Mouse (Mus musculus) heart, embryonic 10.5 days (tissue): Measurements from ENCODE around the gene Rnf213. TPM values are rescaled to one million over a fixed set of nuclear protein-coding genes. Genes with fewer than 3 reads are reported as not detected.
"Not testable (repeated sequence)": the region's sequence is repeated elsewhere in the genome, so short reads cannot be mapped to it uniquely, and the experiment has no call there.

Experiments
- DNase-seq: peaks from one replicate; pipeline ENCODE4 v3.0.0-alpha.2; 2017; ENCODE audit warnings: low spot score
- H3K27ac ChIP-seq: fragments of 300-500 bp; sonication (generic); 2 replicates; pipeline ENCODE4 v1.5.1; 2016; ENCODE audit warnings: mild to moderate bottlenecking
- H3K27me3 ChIP-seq: fragments of 300-500 bp; sonication (generic); 2 replicates; pipeline ENCODE4 v1.6.1; 2016; ENCODE audit warnings: mild to moderate bottlenecking; ENCODE audit not compliant: poor library complexity, insufficient read depth, severe bottlenecking
- H3K36me3 ChIP-seq: fragments of 300-500 bp; sonication (generic); 2 replicates; pipeline ENCODE4 v1.6.1; 2016; ENCODE audit warnings: mild to moderate bottlenecking, moderate library complexity
- H3K4me1 ChIP-seq: fragments of 300-500 bp; sonication (generic); 2 replicates; pipeline ENCODE4 v1.6.1; 2016; ENCODE audit warnings: mild to moderate bottlenecking
- H3K4me3 ChIP-seq: fragments of 300-500 bp; sonication (generic); 2 replicates; pipeline ENCODE4 v1.5.1; 2016; ENCODE audit warnings: mild to moderate bottlenecking, moderate library complexity
- H3K9me3 ChIP-seq: fragments of 300-500 bp; sonication (generic); 2 replicates; pipeline ENCODE4 v1.6.1; 2016; ENCODE audit warnings: mild to moderate bottlenecking, moderate library complexity
- WGBS: fragments of 180-500 bp; shearing (Covaris S2); methylation state at CpG from one replicate; pipeline ENCODE4 v1.1.7; 2016; 5-methylcytosine and 5-hydroxymethylcytosine counted together
- polyA plus RNA-seq: library from polyadenylated mRNA; unstranded; fragments of >200 nt; fragmentation: Nextera tagmentation; extraction: Ambion mirVana; gene quantifications from 2 replicates; pipeline ENCODE4 v1.2.1, GENCODE M21; 2016

Gene Rnf213
- polyA plus RNA-seq, 1 experiment from 2014 or later, result 9.5 TPM

DNA sequence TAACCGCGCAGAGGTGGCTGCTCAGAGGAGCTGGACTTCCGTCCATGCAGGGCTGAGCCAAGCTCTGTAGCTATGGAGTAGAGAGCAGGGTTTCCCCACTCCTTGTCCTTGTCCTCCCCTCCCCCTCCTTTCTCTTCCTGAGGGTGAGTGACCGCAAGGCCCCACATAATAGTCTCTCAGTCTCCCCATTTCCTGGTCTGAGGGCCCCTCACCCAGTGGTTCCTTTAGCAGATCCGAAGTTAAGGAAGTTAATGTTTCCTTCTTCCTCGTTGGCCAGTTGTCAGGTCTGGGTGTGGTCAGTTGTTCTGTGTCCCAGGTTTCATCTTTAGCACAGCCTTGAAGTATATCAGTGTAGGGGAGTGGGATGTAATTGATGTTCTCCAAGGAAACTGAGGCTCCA lies 17.5 kb upstream of the Rnf213 start:
- peaks cover 55% of the 10 kb centered on the region for H3K36me3 ChIP-seq
- DNase-seq, result no peak
- H3K9me3 ChIP-seq, result no peaks in the 10 kb centered on the region
- WGBS, result 72% methylated on average over 6 of the region's 6 CpGs
- H3K4me3 ChIP-seq, result no peak overlapping the region
- H3K4me1 ChIP-seq, result peaks cover 18% of the 10 kb centered on the region
- no peaks in the 10 kb centered on the region for H3K27me3 ChIP-seq
- H3K27ac ChIP-seq, result no peak overlapping the region

GRCm38 (mm10) chr11:119377326-119377725 lies 15.6 kb upstream of the Rnf213 start:
- 85% methylated on average over 11 of the region's 11 CpGs for WGBS
- peaks cover 52% of the 10 kb centered on the region for H3K36me3 ChIP-seq
- DNase-seq, result no peak
- H3K9me3 ChIP-seq, result no peaks in the 10 kb centered on the region
- no peak overlapping the region for H3K27ac ChIP-seq
- H3K27me3 ChIP-seq, result no peaks in the 10 kb centered on the region
- H3K4me1 ChIP-seq, result peaks cover 28% of the 10 kb centered on the region
- no peak overlapping the region for H3K4me3 ChIP-seq

GRCm38 (mm10) chr11:119378551-119378950 lies 14.3 kb upstream of the Rnf213 start:
- Histone ChIP-seq H3K4me3 (no peak overlapping the region), H3K36me3 (peaks cover 50% of the 10 kb centered on the region), H3K27me3 (no peaks in the 10 kb centered on the region), H3K27ac (no peak overlapping the region), H3K4me1 (peaks cover 27% of the 10 kb centered on the region), H3K9me3 (no peaks in the 10 kb centered on the region)
- 83% methylated on average over 1 of the region's 1 CpGs for WGBS
- no peak for DNase-seq

GRCm38 (mm10) chr11:119381631-119382337 lies 11.1 kb upstream of the Rnf213 start:
- 36% methylated on average over 9 of the region's 9 CpGs for WGBS
- Histone ChIP-seq H3K36me3 (peaks cover 39% of the 10 kb centered on the region), H3K4me1 (peaks cover 23% of the 10 kb centered on the region), H3K27ac (peak overlapping the region; percentile 78), H3K4me3 (0 out of 2 replicates have a peak overlapping the region, but pooled peaks have one; percentile 0), H3K27me3 (no peaks in the 10 kb centered on the region), H3K9me3 (no peaks in the 10 kb centered on the region)
- no peak for DNase-seq

GRCm38 (mm10) chr11:119382338-119382850 lies 10.5 kb upstream of the Rnf213 start:
- no peak for DNase-seq
- Histone ChIP-seq H3K27ac (peak overlapping the region; percentile 78), H3K27me3 (no peaks in the 10 kb centered on the region), H3K4me3 (no peak overlapping the region), H3K4me1 (peaks cover 29% of the 10 kb centered on the region), H3K36me3 (peaks cover 33% of the 10 kb centered on the region), H3K9me3 (no peaks in the 10 kb centered on the region)
- 60% methylated on average over 6 of the region's 6 CpGs for WGBS

DNA sequence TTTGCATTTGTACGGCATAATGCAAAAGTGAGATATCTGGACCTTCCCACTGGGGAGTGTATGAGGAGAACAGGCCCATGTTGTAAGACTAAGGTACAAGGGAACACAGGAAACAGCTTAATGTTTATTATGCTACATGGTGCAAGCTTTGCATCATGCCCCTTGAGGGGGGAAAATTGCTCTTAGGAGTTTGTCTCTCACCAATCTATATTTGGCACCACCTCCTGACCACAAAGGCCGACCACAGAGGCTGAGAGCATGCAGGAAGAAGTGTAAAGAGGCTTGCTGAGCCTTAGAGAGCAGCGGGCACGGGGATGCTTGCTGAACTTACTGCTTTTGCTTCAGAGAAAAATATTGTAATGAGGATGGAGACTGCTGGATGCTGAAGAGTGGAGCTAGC lies 8.0 kb upstream of the Rnf213 start:
- Histone ChIP-seq H3K36me3 (peaks cover 8% of the 10 kb centered on the region), H3K9me3 (no peaks in the 10 kb centered on the region), H3K4me3 (no peak overlapping the region), H3K27me3 (peaks cover 16% of the 10 kb centered on the region; the same call in 1 of the 2 replicates), H3K27ac (peak overlapping the region; percentile 52; the same call in 1 of the 2 replicates), H3K4me1 (peaks cover 49% of the 10 kb centered on the region)
- 53% methylated on average over 4 of the region's 4 CpGs for WGBS
- DNase-seq, result no peak

GRCm38 (mm10) chr11:119386306-119386705 lies 6.6 kb upstream of the Rnf213 start:
- Histone ChIP-seq H3K27ac (no peak overlapping the region; the same call in 1 of the 2 replicates), H3K9me3 (no peaks in the 10 kb centered on the region), H3K4me1 (peaks cover 56% of the 10 kb centered on the region), H3K36me3 (0 out of 2 replicates have a peak, but pooled peaks cover under 1% of the 10 kb centered on the region), H3K4me3 (no peak overlapping the region), H3K27me3 (peaks cover 23% of the 10 kb centered on the region)
- 95% methylated on average over 5 of the region's 5 CpGs for WGBS
- DNase-seq, result no peak

DNA sequence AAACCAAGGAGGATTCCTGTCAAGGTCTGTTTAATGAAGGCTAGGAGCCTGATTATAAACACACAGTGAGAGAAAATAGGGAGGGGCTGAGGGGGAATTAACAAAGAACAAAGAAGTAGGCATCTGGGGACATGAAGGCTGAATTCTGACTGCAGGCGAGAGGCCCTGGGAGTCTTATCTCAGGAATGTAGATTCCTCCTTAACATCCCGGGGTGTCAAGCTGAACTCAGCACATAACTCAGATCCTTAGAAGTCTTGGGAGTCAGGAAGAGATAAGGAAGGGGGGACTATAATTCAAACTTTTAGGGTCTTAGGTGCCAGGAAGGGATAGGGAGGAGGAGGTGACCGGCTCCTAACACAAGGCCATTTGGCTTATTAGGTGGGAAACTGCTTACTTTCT lies 5.6 kb upstream of the Rnf213 start:
- H3K4me3 ChIP-seq, result peak overlapping the region; percentile 5; the same call in 1 of the 2 replicates
- H3K27me3 ChIP-seq, result peaks cover 33% of the 10 kb centered on the region
- not testable (repeated sequence) for H3K9me3 ChIP-seq, H3K36me3 ChIP-seq, DNase-seq
- H3K27ac ChIP-seq, result peak overlapping the region; percentile 83
- H3K4me1 ChIP-seq, result peaks cover 56% of the 10 kb centered on the region
- 4% methylated on average over 3 of the region's 3 CpGs for WGBS

- Histone ChIP-seq H3K9me3 (no peaks in the 10 kb centered on the region), H3K4me3 (peak overlapping the region; percentile 79), H3K36me3 (no peaks in the 10 kb centered on the region), H3K27ac (peak overlapping the region; percentile 93), H3K27me3 (peaks cover 50% of the 10 kb centered on the region), H3K4me1 (peaks cover 50% of the 10 kb centered on the region)
- WGBS, result 0% methylated on average over 35 of the region's 35 CpGs
- DNase-seq, result peak; percentile 92
Observed at GRCm38 (mm10) chr11:119389851-119390270, 3.0 kb upstream of the Rnf213 start.

- Histone ChIP-seq H3K4me1 (peaks cover 47% of the 10 kb centered on the region), H3K9me3 (no peaks in the 10 kb centered on the region), H3K27ac (peak overlapping the region; percentile 93), H3K27me3 (peaks cover 57% of the 10 kb centered on the region), H3K4me3 (peak overlapping the region; percentile 79), H3K36me3 (no peaks in the 10 kb centered on the region)
- DNase-seq, result peak; percentile 79
- WGBS, result 1% methylated on average over 53 of the region's 53 CpGs
Observed at GRCm38 (mm10) chr11:119390271-119391231, 2.3 kb upstream of the Rnf213 start.

- Histone ChIP-seq H3K27ac (peak overlapping the region; percentile 93), H3K4me3 (peak overlapping the region; percentile 79), H3K9me3 (no peaks in the 10 kb centered on the region), H3K27me3 (peaks cover 67% of the 10 kb centered on the region), H3K36me3 (0 out of 2 replicates have a peak, but pooled peaks cover 5% of the 10 kb centered on the region), H3K4me1 (peaks cover 47% of the 10 kb centered on the region)
- WGBS, result 27% methylated on average over 7 of the region's 7 CpGs
- DNase-seq, result no peak
Observed at GRCm38 (mm10) chr11:119391386-119392000, 1.4 kb upstream of the Rnf213 start.

DNA sequence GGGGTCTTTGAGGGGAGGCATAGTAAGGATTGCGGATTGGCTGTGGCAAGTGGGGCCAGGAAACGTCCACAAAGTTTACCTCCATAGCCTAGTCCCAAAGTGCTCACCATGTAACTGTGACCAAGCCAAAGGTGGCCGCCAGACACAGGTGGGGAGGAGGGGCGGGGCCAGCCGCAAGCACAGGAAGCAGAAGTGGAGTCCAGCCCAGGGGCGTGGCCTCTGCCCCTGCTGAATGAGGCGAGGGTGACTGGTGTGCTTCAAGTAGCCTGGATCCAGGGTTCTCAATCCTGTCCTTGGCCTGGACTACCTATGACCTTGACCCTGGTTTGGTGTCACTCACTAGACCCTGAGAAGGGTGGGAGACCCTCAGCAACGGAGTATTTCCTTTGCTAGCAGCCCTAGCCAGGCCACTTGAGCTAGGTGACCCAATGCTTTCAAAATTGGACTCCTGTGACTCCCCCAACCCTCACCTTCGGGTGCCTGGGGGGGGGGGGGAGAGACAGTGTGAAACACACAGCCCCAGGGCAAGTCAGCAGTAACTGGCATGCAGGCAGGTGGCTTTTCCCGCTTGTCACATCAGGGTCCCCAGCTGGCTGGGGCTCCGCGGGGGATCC lies 792 bp upstream of the Rnf213 start:
- peak overlapping the region; percentile 79 for H3K4me3 ChIP-seq
- peak; percentile 81 for DNase-seq
- peaks cover 43% of the 10 kb centered on the region for H3K4me1 ChIP-seq
- H3K9me3 ChIP-seq, result no peaks in the 10 kb centered on the region
- H3K27me3 ChIP-seq, result peaks cover 71% of the 10 kb centered on the region
- WGBS, result 7% methylated on average over 12 of the region's 12 CpGs
- H3K27ac ChIP-seq, result peak overlapping the region; percentile 93
- H3K36me3 ChIP-seq, result peaks cover 7% of the 10 kb centered on the region; the same call in 1 of the 2 replicates
